Mouse (Mus musculus) embryo, embryonic 10 days (tissue): ENCODE results near the gene Tnnt2.

Experiments
- DNase-seq: peaks from one replicate; pipeline ENCODE4 v3.0.0-alpha.2; 2015; ENCODE audit warnings: low spot score

Gene Tnnt2

GRCm38 (mm10) chr1:135855344-135855687 is 19.2 kb downstream of the Tnnt2 start:
- DNase-seq, result no peak

GRCm38 (mm10) chr1:135856070-135856469 is 19.9 kb downstream of the Tnnt2 start:
- no peak for DNase-seq

- DNase-seq, result no peak
Measured at GRCm38 (mm10) chr1:135857137-135857775, 21.1 kb downstream of the Tnnt2 start.

- no peak for DNase-seq
Measured at GRCm38 (mm10) chr1:135858533-135858932, 22.4 kb downstream of the Tnnt2 start.

GRCm38 (mm10) chr1:135861091-135861490 is 24.9 kb downstream of the Tnnt2 start:
- no peak for DNase-seq

GRCm38 (mm10) chr1:135861980-135862552 is 25.9 kb downstream of the Tnnt2 start:
- no peak for DNase-seq

- DNase-seq, result no peak
Measured at GRCm38 (mm10) chr1:135862561-135862960, 26.4 kb downstream of the Tnnt2 start.

GRCm38 (mm10) chr1:135863786-135864335 is 27.7 kb downstream of the Tnnt2 start:
- DNase-seq, result no peak

GRCm38 (mm10) chr1:135864830-135865229 is 28.7 kb downstream of the Tnnt2 start:
- no peak for DNase-seq

GRCm38 (mm10) chr1:135865518-135866194 is 29.5 kb downstream of the Tnnt2 start:
- peak; percentile 91 for DNase-seq

GRCm38 (mm10) chr1:135868570-135868969 is 32.4 kb downstream of the Tnnt2 start:
- DNase-seq, result no peak

GRCm38 (mm10) chr1:135872991-135873390 is 36.8 kb downstream of the Tnnt2 start:
- no peak for DNase-seq

- no peak for DNase-seq
Measured at GRCm38 (mm10) chr1:135877248-135877647, 41.1 kb downstream of the Tnnt2 start.

- DNase-seq, result peak; percentile 77
Measured at GRCm38 (mm10) chr1:135882385-135883109, 46.4 kb downstream of the Tnnt2 start.

- no peak for DNase-seq
Measured at GRCm38 (mm10) chr1:135889461-135890185, 53.5 kb downstream of the Tnnt2 start.

GRCm38 (mm10) chr1:135891424-135892216 is 55.5 kb downstream of the Tnnt2 start:
- no peak for DNase-seq

GRCm38 (mm10) chr1:135892233-135892632 is 56.1 kb downstream of the Tnnt2 start:
- no peak for DNase-seq

- DNase-seq, result no peak
Measured at GRCm38 (mm10) chr1:135892764-135893163, 56.6 kb downstream of the Tnnt2 start.

- no peak for DNase-seq
Measured at GRCm38 (mm10) chr1:135893377-135893776, 57.2 kb downstream of the Tnnt2 start.

- DNase-seq, result no peak
Measured at GRCm38 (mm10) chr1:135895367-135895766, 59.2 kb downstream of the Tnnt2 start.

- DNase-seq, result no peak
Measured at GRCm38 (mm10) chr1:135899295-135899694, 63.1 kb downstream of the Tnnt2 start.
